Mouse (Mus musculus) forebrain, embryonic 11.5 days (tissue): ENCODE measurements around the gene Fam47e. TPM values are rescaled to one million over a fixed set of nuclear protein-coding genes. Genes with fewer than 3 reads are reported as not detected.
A peak's percentile ranks its signal among the peaks of the same experiment; 100 is the strongest.

Source experiments
- ATAC-seq: fragments of 200-750 bp; cut with Nextera tagmentation; replicated peaks from 2 replicates; pipeline ENCODE4 v1.8.0; 2017; ENCODE audit warnings: moderate TSS enrichment; ENCODE audit not compliant: low FRiP score
- DNase-seq: peaks from one replicate; pipeline ENCODE4 v3.0.0-alpha.2; 2017; ENCODE audit warnings: low spot score
- H3K27ac ChIP-seq: fragments of 300-500 bp; sonication (generic); 2 replicates; pipeline ENCODE4 v1.5.1; 2014; ENCODE audit warnings: low read depth, low read length
- H3K27me3 ChIP-seq: fragments of 300-500 bp; sonication (generic); 2 replicates; pipeline ENCODE4 v1.6.1; 2014; ENCODE audit warnings: mild to moderate bottlenecking, low read length, mixed read lengths; ENCODE audit not compliant: control insufficient read depth, insufficient read depth
- H3K36me3 ChIP-seq: fragments of 300-500 bp; sonication (generic); 2 replicates; pipeline ENCODE4 v1.6.1; 2014; ENCODE audit warnings: mild to moderate bottlenecking, low read length, moderate library complexity, mixed read lengths; ENCODE audit not compliant: control insufficient read depth, insufficient read depth
- H3K4me1 ChIP-seq: fragments of 300-500 bp; sonication (generic); replicated peaks from 2 replicates; pipeline ENCODE4 v1.6.1; 2014; ENCODE audit warnings: low read length, mixed read lengths; ENCODE audit not compliant: control insufficient read depth, insufficient read depth
- H3K4me2 ChIP-seq: fragments of 300-500 bp; sonication (generic); 2 replicates; pipeline ENCODE4 v1.6.1; 2014; ENCODE audit warnings: low read depth, mild to moderate bottlenecking, low read length, moderate library complexity, mixed read lengths; ENCODE audit not compliant: severe bottlenecking
- H3K4me3 ChIP-seq: fragments of 300-500 bp; sonication (generic); 2 replicates; pipeline ENCODE4 v1.5.1; 2014; ENCODE audit warnings: low read depth, low read length
- H3K9ac ChIP-seq: fragments of 300-500 bp; sonication (generic); 2 replicates; pipeline ENCODE4 v1.6.1; 2014; ENCODE audit warnings: low read length
- H3K9me3 ChIP-seq: fragments of 300-500 bp; sonication (generic); 2 replicates; pipeline ENCODE4 v1.6.1; 2016; ENCODE audit warnings: low read length, mixed read lengths; ENCODE audit not compliant: control insufficient read depth
- WGBS: fragments of 180-500 bp; shearing (Covaris S2); extraction: QIAGEN DNeasy Blood & Tissue Kit; methylation state at CpG from one replicate; pipeline ENCODE4 v1.1.7; 2014; 5-methylcytosine and 5-hydroxymethylcytosine counted together
- polyA plus RNA-seq: library from polyadenylated mRNA; unstranded; fragments of >200 nt; fragmentation: Nextera tagmentation; extraction: Ambion mirVana; gene quantifications from 2 replicates; pipeline ENCODE4 v1.2.1, GENCODE M21; 2014

Gene Fam47e
- polyA plus RNA-seq, 1 experiment from 2014 or later = not detected

GRCm38 (mm10) chr5:92579559-92579958 lies 24.7 kb downstream of the Fam47e start:
- DNase-seq = no peak
- Histone ChIP-seq H3K36me3 (no peaks in the 10 kb centered on the region), H3K4me2 (no peak overlapping the region), H3K27me3 (no peaks in the 10 kb centered on the region), H3K27ac (no peak overlapping the region), H3K4me3 (no peak overlapping the region), H3K4me1 (no peaks in the 10 kb centered on the region), H3K9ac (no peak overlapping the region), H3K9me3 (no peaks in the 10 kb centered on the region)
- WGBS = 92% methylated on average over 14 of the region's 14 CpGs
- no peak for ATAC-seq

GRCm38 (mm10) chr5:92585932-92586331 lies 31.1 kb downstream of the Fam47e start:
- H3K4me1 ChIP-seq = no peaks in the 10 kb centered on the region
- H3K27me3 ChIP-seq = no peaks in the 10 kb centered on the region
- H3K9me3 ChIP-seq = no peaks in the 10 kb centered on the region
- 75% methylated on average over 10 of the region's 10 CpGs for WGBS
- DNase-seq (peak; percentile 42), ATAC-seq (no peak)
- no peak overlapping the region for H3K4me2 ChIP-seq
- no peak overlapping the region for H3K27ac ChIP-seq
- H3K4me3 ChIP-seq = no peak overlapping the region
- no peak overlapping the region for H3K9ac ChIP-seq
- no peaks in the 10 kb centered on the region for H3K36me3 ChIP-seq

GRCm38 (mm10) chr5:92595026-92595425 lies 40.2 kb downstream of the Fam47e start:
- ATAC-seq = no peak
- no peaks in the 10 kb centered on the region for H3K4me1 ChIP-seq
- no peaks in the 10 kb centered on the region for H3K9me3 ChIP-seq
- no peak overlapping the region for H3K27ac ChIP-seq
- no peak overlapping the region for H3K9ac ChIP-seq
- peak; percentile 8 for DNase-seq
- no peak overlapping the region for H3K4me2 ChIP-seq
- no peaks in the 10 kb centered on the region for H3K36me3 ChIP-seq
- WGBS = 94% methylated on average over 5 of the region's 5 CpGs
- H3K4me3 ChIP-seq = no peak overlapping the region
- no peaks in the 10 kb centered on the region for H3K27me3 ChIP-seq

GRCm38 (mm10) chr5:92596865-92597264 lies 42.0 kb downstream of the Fam47e start:
- no peak overlapping the region for H3K9ac ChIP-seq
- ATAC-seq (no peak), DNase-seq (peak; percentile 30)
- H3K36me3 ChIP-seq = no peaks in the 10 kb centered on the region
- H3K27ac ChIP-seq = no peak overlapping the region
- 90% methylated on average over 8 of the region's 8 CpGs for WGBS
- H3K4me3 ChIP-seq = no peak overlapping the region
- no peaks in the 10 kb centered on the region for H3K4me1 ChIP-seq
- H3K9me3 ChIP-seq = no peaks in the 10 kb centered on the region
- no peak overlapping the region for H3K4me2 ChIP-seq
- H3K27me3 ChIP-seq = no peaks in the 10 kb centered on the region

GRCm38 (mm10) chr5:92599030-92599429 lies 44.2 kb downstream of the Fam47e start:
- no peak overlapping the region for H3K27ac ChIP-seq
- no peak overlapping the region for H3K4me2 ChIP-seq
- DNase-seq = no peak
- no peaks in the 10 kb centered on the region; the same call in 1 of the 2 replicates for H3K27me3 ChIP-seq
- 88% methylated on average over 10 of the region's 10 CpGs for WGBS
- H3K9me3 ChIP-seq = no peaks in the 10 kb centered on the region
- no peak overlapping the region for H3K9ac ChIP-seq
- ATAC-seq = no peak
- H3K4me3 ChIP-seq = no peak overlapping the region
- no peaks in the 10 kb centered on the region for H3K4me1 ChIP-seq
- no peaks in the 10 kb centered on the region for H3K36me3 ChIP-seq

- H3K27me3 ChIP-seq = no peaks in the 10 kb centered on the region; the same call in 1 of the 2 replicates
- under 1% methylated on average over 63 of the region's 69 CpGs for WGBS
- peak; percentile 90 for DNase-seq
- no peaks in the 10 kb centered on the region for H3K4me1 ChIP-seq
- peak within 1 kb of the TSS; percentile 63 for H3K4me3 ChIP-seq
- H3K4me2 ChIP-seq = peak within 1 kb of the TSS; percentile 64
- H3K9ac ChIP-seq = peak within 1 kb of the TSS; percentile 68
- H3K9me3 ChIP-seq = no peaks in the 10 kb centered on the region
- no peaks in the 10 kb centered on the region for H3K36me3 ChIP-seq
- no peak within 1 kb of the TSS for H3K27ac ChIP-seq
- peak; percentile 93 for ATAC-seq
These were observed 48.1 kb downstream of the Fam47e start, which contains the start of gene Stbd1 for GRCm38 (mm10) chr5:92602691-92603690. TSS of gene Stbd1 (plus strand) at chr5:92603041.

GRCm38 (mm10) chr5:92604452-92605247 lies 49.8 kb downstream of the Fam47e start:
- WGBS = 89% methylated on average over 10 of the region's 10 CpGs
- H3K4me3 ChIP-seq = no peak overlapping the region
- H3K27me3 ChIP-seq = no peaks in the 10 kb centered on the region; the same call in 1 of the 2 replicates
- H3K4me1 ChIP-seq = no peaks in the 10 kb centered on the region
- no peaks in the 10 kb centered on the region for H3K9me3 ChIP-seq
- no peak overlapping the region for H3K9ac ChIP-seq
- no peak overlapping the region for H3K4me2 ChIP-seq
- ATAC-seq = no peak
- peak; percentile 38 for DNase-seq
- H3K27ac ChIP-seq = no peak overlapping the region
- no peaks in the 10 kb centered on the region for H3K36me3 ChIP-seq

GRCm38 (mm10) chr5:92607492-92608229 lies 52.8 kb downstream of the Fam47e start:
- Histone ChIP-seq H3K9ac (no peak overlapping the region), H3K4me1 (no peaks in the 10 kb centered on the region), H3K27me3 (no peaks in the 10 kb centered on the region; the same call in 1 of the 2 replicates), H3K9me3 (no peaks in the 10 kb centered on the region), H3K27ac (no peak overlapping the region), H3K4me3 (no peak overlapping the region), H3K36me3 (no peaks in the 10 kb centered on the region), H3K4me2 (no peak overlapping the region)
- WGBS = 90% methylated on average over 5 of the region's 5 CpGs
- DNase-seq = peak; percentile 6
- ATAC-seq = no peak
